7 mouse cellular contexts compared by ENCODE assay signal in the genomic region with DNA sequence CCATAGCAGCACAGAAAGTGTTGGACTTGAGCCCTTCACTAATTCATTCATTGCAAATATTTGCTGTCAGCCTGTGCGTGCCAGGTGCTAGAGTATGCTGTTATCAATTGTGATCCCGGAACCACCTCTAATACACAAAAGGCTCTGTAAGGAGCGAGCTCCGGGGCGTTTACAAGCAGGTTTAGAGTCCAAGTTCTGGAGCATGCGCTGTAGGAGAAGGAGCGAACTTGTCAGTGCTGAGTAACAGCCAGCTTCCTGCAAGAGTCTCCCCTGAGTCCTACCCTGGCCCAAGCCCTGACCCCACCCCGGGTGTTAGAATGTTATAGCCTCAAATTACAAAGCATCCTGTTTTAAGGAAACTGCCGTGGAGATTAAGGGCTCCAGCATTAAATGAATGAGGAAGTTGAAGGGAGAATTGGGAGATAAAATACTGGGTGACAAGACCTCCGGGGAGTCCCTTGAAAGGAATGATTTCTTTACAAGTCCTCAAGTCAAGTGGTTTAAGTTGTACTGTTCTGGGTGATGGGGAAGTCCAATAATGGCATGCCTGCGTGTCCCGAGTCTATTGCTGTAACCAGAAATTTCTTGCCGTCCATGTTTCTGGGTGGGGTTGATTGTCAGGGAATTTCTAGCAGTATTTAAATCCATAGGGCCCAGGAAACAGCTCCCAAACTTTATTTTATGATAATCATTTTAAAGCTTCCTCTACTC. TPM values are rescaled to one million over a fixed set of nuclear protein-coding genes. Genes with fewer than 3 reads are reported as not detected.
DNase-seq lines count a peak whose midpoint lies in the region; ATAC-seq lines count a peak whose summit lies in the region.

No protein-coding gene starts in this region.

- peak overlapping the region; percentile 14; the same call in 1 of the 2 replicates for H3K9ac ChIP-seq in kidney, embryonic 16.5 days (replicated peaks; ENCODE audit: low read length)

- peak overlapping the region; percentile 8; the same call in 1 of the 2 replicates for H3K4me3 ChIP-seq in kidney, embryonic 16.5 days (ENCODE audit: low read length)

- peak; percentile 71; the same call in 1 of the 2 replicates for ATAC-seq in kidney, embryonic 16.5 days (ENCODE audit: low FRiP score, low TSS enrichment)

- peak; percentile 57 for DNase-seq in embryo, embryonic 11 days
- peak; percentile 71 to 83 for DNase-seq in heart, adult 18-20 months
- peak; percentile 67 for DNase-seq in lung, postnatal 10 days
- no peak for DNase-seq in MN1 (ENCODE audit: low spot score)
- no peak for DNase-seq in right cerebral cortex, postnatal 25 days
- DNase-seq in spleen, postnatal 4 days (ENCODE audit: low spot score in 2 of 2): no peak

- no peaks in the 10 kb centered on the region for H3K27me3 ChIP-seq in kidney, embryonic 16.5 days (ENCODE audit: insufficient read depth, low read length)

- WGBS in kidney, embryonic 16.5 days: 15% methylated on average over 13 of the region's 13 CpGs

- H3K9me3 ChIP-seq in kidney, embryonic 16.5 days (ENCODE audit: low read length): no peaks in the 10 kb centered on the region

- peak overlapping the region; percentile 83 for H3K27ac ChIP-seq in kidney, embryonic 16.5 days (ENCODE audit: low read length)

- H3K4me1 ChIP-seq in kidney, embryonic 16.5 days (ENCODE audit: insufficient read depth, low read length): peaks cover 39% of the 10 kb centered on the region

- H3K36me3 ChIP-seq in kidney, embryonic 16.5 days (ENCODE audit: insufficient read depth, low read length): no peaks in the 10 kb centered on the region

- peak overlapping the region; percentile 39 for H3K4me2 ChIP-seq in kidney, embryonic 16.5 days (replicated peaks; ENCODE audit: low read depth, low read length)

RNA-seq across cellular contexts. Expression of a gene that starts 0.8 kb away (rescaled TPM):
- total RNA-seq in heart, adult 18-20 months (2021): 10 to 100 TPM; 11.0 to 12.3 TPM
- polyA plus RNA-seq in kidney, embryonic 16.5 days (2015; fragmentation: Nextera tagmentation; extraction: Ambion mirVana): 20.1 and 20.5 TPM in 2 replicates

Comparison
In these comparisons a context has a peak if more than half of its experiments do, and no peak if none do; other contexts are left out.
1. DNase-seq: peak in embryo, embryonic 11 days (single experiment), heart, adult 18-20 months (2 of 2) and lung, postnatal 10 days (single experiment); none in MN1 (single experiment), right cerebral cortex, postnatal 25 days (single experiment) and spleen, postnatal 4 days (0 of 2).